Mouse (Mus musculus) T-helper 1 cell (primary cell): ENCODE data around the gene 4930444G20Rik.
"Not testable (repeated sequence)": the region's sequence is repeated elsewhere in the genome, so short reads cannot be mapped to it uniquely, and the experiment has no call there.

Experiments
- in situ Hi-C: fragments of 300-600 bp; cut with MboI, MseI; formaldehyde crosslinking; loops from one replicate; pipeline ENCODE4 v1.15.1; 2025; ENCODE audit warnings: high pct_unique_total_duplicates

4930444G20Rik gene

GRCm38 (mm10) chr10:22067979-22068378 is at the start of gene 4930444G20Rik:
Gene 4930444G20Rik (minus strand): TSS chr10:22068079.
- in situ Hi-C loops: not testable (repeated sequence)

DNA sequence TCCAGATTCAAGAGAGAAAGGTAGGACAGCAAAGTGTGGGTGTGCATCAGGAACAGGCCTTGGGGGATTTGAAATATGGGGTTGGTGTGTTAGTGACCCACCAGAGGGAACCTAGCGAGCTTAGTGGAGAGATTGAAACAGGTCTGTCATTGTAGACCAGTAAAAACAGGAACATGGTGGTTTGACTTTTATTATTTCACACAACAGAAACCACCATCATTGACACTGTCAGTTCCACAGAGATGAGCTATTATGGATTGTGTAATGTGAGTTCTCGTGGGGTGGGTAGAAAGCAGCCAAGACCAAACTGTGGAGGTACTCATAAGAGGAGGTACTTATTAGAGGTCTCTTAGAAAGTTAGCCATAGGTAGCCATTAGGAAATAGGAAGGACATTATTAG is 6.7 kb upstream of the 4930444G20Rik start:
- in situ Hi-C loops: no loop called here

DNA sequence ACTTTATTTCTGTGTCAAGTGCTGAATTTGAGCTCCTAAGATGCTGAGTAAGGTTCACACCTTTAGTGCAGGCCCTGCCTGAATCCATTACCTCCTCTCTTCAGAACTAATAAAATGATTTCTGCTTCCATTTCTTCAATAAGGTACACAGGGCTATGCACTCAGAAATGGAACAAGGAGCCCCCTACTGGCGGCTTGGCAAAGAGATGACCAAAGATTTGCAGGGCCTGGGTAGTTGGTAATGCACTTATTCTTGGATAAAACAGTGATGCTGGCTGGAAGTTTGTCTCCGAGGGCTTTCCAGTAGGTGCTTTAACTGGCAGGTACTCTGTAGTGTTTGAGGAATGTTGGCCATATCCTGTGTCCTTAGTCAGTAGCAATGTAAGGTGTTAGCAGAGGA is 4.9 kb upstream of the 4930444G20Rik start:
- in situ Hi-C loops: no loop called here

DNA sequence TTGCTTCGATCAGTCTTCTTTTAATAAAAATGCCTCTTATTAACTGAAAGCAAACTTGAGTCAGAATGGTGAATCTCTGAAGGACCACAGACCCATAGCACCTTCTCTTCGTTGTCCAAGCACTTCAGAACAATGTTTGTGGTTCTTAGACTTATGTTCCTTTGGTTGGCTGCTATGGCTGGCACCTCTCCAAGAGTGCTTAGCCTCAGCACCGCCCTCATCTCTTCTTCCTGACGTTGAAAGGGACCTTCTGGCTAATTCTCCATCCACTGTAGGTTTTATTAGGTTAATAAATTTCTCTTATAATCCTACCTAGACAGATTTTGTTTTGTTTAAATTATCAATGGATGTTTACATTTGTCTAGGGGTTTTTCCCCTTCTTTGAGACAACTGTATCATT is 2.7 kb upstream of the 4930444G20Rik start:
- in situ Hi-C loops: no loop called here

- in situ Hi-C loops: no loop called here
Observed at GRCm38 (mm10) chr10:22070168-22070567, 2.3 kb upstream of the 4930444G20Rik start.

DNA sequence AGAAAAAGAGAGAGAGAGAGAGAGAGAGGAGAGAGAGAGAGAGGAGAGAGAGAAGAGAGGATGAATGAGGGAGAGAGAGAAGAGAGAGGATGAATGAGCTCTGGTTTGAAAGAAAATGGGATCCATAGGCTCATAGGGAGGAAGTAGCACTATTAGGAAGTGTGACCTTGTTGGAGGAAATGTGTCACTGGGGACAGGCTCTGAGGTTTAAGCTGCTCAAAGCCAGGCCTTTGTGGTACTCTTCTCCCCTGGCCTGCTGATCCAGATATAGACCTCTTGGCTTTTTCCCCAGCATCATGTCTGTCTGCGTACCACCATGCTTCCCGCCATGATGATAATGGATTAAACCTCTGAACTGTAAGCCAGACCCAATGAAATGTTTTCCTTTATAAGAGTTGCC is 8.5 kb downstream of the 4930444G20Rik start:
- in situ Hi-C loops: no loop called here

- in situ Hi-C loops: no loop called here
Observed at GRCm38 (mm10) chr10:22059026-22059325, 8.9 kb downstream of the 4930444G20Rik start.

DNA sequence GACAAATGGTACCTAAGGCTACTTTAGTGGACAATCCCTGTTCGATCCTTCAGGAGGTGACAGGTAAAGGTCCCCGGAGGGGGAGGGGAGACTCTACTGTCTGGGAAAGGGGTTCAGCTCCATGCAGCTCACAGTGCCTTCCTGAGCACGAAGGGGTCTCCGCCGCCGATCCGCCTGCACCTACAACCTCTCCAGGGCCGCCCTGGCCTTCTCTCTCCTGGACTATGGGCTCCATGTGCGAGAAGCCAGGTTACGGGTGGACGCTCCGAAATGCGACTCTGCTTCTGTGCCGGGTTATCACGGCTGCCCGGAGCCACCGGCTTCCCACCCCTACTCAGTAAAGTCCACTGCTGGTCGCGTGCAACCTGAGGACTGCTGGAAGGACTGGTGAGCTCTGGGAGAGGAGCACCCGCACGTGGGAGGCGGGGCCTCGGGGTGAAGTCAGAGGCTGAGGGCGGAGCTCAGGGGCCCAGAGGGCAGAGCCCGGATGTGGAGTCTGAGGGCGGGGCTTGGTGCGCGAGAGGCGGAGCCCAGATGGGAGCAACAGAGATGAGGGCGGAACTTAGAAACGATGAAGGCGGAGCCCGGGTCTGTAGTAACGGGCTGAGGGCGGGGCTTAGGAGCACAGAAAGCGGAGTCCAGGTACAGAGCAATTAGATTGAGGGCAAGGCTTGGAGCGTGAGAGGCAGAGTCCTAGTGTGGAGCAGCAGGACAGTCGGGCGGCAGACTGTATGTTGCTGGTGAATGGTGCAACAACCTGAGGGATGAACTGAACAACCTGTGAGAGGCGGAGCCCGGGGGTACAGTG is 9.5 kb downstream of the 4930444G20Rik start:
- in situ Hi-C loops: no loop called here

- in situ Hi-C loops: no loop called here
Observed at GRCm38 (mm10) chr10:22055308-22055707, 12.6 kb downstream of the 4930444G20Rik start.

DNA sequence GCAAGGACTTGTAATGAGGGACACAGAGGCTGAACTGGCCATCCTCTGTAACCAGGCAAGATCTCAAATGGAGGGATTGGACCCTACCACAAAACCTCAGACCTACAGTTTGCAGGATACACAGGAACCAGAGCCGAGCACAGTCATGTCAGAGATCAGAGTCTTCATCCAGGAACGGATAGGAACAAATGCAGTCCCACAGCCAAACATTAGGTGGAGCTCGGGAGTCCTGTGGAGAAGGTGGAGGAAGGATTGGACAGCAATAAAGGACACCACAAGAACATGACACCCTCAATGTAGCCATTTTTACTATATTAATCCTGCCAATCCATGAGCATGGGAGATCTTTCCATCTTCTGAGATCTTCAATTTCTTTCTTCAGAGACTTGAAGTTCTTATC is 31.6 kb downstream of the 4930444G20Rik start:
- in situ Hi-C loops: loop anchor here (25.0 kb wide), 1 partner anchor 376 kb away; no protein-coding TSS in a partner anchor

DNA sequence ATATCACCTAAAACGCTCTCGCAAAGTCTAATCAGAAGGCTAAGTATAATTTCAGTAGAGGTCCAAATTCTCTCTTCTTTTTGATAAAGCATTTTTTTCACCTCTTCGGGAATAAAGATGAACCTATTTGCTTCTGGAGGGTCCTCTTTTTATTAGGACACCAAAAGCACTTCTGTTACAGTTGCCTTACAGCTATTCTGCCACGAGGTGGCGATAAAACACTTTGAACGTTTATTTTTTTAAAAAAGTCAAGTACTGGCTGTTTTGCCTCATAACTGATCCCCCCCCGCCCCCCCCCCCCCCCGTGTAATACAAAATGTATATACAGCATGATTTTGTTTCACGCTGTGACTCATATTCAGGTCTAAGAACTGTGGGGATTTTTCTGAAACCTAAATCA is 33.6 kb downstream of the 4930444G20Rik start:
- in situ Hi-C loops: loop anchor here (5.0 to 25.0 kb wide), 2 partner anchors 378 to 448 kb away; no protein-coding TSS in a partner anchor

DNA sequence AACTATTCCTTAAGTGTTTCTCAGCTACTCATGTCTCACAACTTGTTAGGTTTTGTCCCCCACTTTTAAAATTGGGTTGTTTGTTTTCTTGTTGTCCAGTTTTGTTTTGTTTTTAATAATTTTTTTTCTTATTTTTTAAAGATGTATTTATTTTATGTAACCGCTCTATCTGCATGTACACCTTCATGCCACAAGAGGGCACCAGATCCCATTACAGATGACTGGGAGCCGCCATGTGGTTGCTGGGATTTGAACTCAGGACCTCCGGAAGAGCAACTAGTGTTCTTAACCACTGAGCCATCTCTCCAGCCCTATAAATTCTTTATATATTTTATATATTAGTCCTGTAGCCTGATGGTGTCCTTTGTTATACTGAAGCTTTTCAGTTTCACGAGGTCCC is 49.3 kb downstream of the 4930444G20Rik start:
- in situ Hi-C loops: no loop called here

GRCm38 (mm10) chr10:22017469-22018159 is 50.3 kb downstream of the 4930444G20Rik start:
- in situ Hi-C loops: no loop called here
